Mouse (Mus musculus) heart, postnatal 0 days (tissue): ENCODE data around the gene Dnhd1. TPM values are rescaled to one million over a fixed set of nuclear protein-coding genes. Genes with fewer than 3 reads are reported as not detected.

Experiments used
- ATAC-seq: fragments of 200-750 bp; cut with Nextera tagmentation; 2 replicates; pipeline ENCODE4 v1.8.0; 2017; ENCODE audit warnings: low read depth, moderate number of reproducible peaks, moderate library complexity; ENCODE audit not compliant: insufficient read depth
- DNase-seq: peaks from one replicate; pipeline ENCODE4 v3.0.0-alpha.2; 2016; ENCODE audit warnings: low spot score
- H3K27ac ChIP-seq: fragments of 300-500 bp; sonication (generic); 2 replicates; pipeline ENCODE4 v1.5.1; 2014; ENCODE audit warnings: low read depth, mild to moderate bottlenecking
- H3K27me3 ChIP-seq: fragments of 300-500 bp; sonication (generic); 2 replicates; pipeline ENCODE4 v1.6.1; 2014; ENCODE audit warnings: low read length, mixed read lengths; ENCODE audit not compliant: control insufficient read depth, insufficient read depth
- H3K36me3 ChIP-seq: fragments of 300-500 bp; sonication (generic); replicated peaks from 2 replicates; pipeline ENCODE4 v1.6.1; 2014; ENCODE audit warnings: low read length, mixed read lengths; ENCODE audit not compliant: control insufficient read depth, insufficient read depth
- H3K4me1 ChIP-seq: fragments of 300-500 bp; sonication (generic); 2 replicates; pipeline ENCODE4 v1.6.1; 2014; ENCODE audit warnings: antibody characterized with exemption; ENCODE audit not compliant: control insufficient read depth, insufficient read depth
- H3K4me2 ChIP-seq: fragments of 300-500 bp; sonication (generic); 2 replicates; pipeline ENCODE4 v1.6.1; 2014; ENCODE audit warnings: low read depth, mild to moderate bottlenecking, low read length, moderate library complexity
- H3K4me3 ChIP-seq: fragments of 300-500 bp; sonication (generic); 2 replicates; pipeline ENCODE4 v1.5.1; 2014; ENCODE audit warnings: low read depth, low read length
- H3K9ac ChIP-seq: fragments of 300-500 bp; sonication (generic); replicated peaks from 2 replicates; pipeline ENCODE4 v1.6.1; 2014; ENCODE audit warnings: low read depth, low read length, mixed read lengths
- H3K9me3 ChIP-seq: fragments of 300-500 bp; sonication (generic); replicated peaks from 2 replicates; pipeline ENCODE4 v1.6.1; 2016; ENCODE audit warnings: low read length; ENCODE audit not compliant: control insufficient read depth
- CTCF ChIP-seq: IDR thresholded peaks from 2 replicates; pipeline ENCODE4 v1.5.1; 2016; ENCODE audit warnings: antibody characterized with exemption, control low read depth, low read depth
- EP300 ChIP-seq: IDR thresholded peaks from 2 replicates; pipeline ENCODE4 v1.6.1; 2016; ENCODE audit warnings: antibody characterized with exemption, low read depth
- WGBS: fragments of 180-500 bp; shearing (Covaris S2); extraction: QIAGEN DNeasy Blood & Tissue Kit; methylation state at CpG from one replicate; pipeline ENCODE4 v1.1.7; 2014; 5-methylcytosine and 5-hydroxymethylcytosine counted together
- polyA plus RNA-seq: library from polyadenylated mRNA; unstranded; fragments of >200 nt; fragmentation: Nextera tagmentation; extraction: Ambion mirVana; gene quantifications from 2 replicates; pipeline ENCODE4 v1.2.1, GENCODE M21; 2015
- total RNA-seq: library from RNA; depleted of rRNA; stranded (reverse); fragments of >200 nt; gene quantifications from 2 replicates; pipeline ENCODE4 v1.2.3, GENCODE M21; 2014; ENCODE audit warnings: low replicate concordance

The Dnhd1 gene
- total and polyA plus RNA-seq, 2 experiments from 2014 or later, result 0.03 to 1.9 TPM

GRCm38 (mm10) chr7:105621646-105622292 is 28.9 kb upstream of the Dnhd1 start:
- no peak overlapping the region for H3K9ac ChIP-seq
- 69% methylated on average over 8 of the region's 8 CpGs for WGBS
- H3K4me1 ChIP-seq, result no peaks in the 10 kb centered on the region
- ATAC-seq, result no peak
- no peaks in the 10 kb centered on the region for H3K9me3 ChIP-seq
- H3K4me2 ChIP-seq, result no peak overlapping the region
- no peaks in the 10 kb centered on the region for H3K27me3 ChIP-seq
- no peak for DNase-seq
- H3K4me3 ChIP-seq, result no peak overlapping the region
- no peak for TF ChIP-seq EP300
- no peak for TF ChIP-seq CTCF
- peaks cover 73% of the 10 kb centered on the region for H3K36me3 ChIP-seq
- no peak overlapping the region for H3K27ac ChIP-seq

GRCm38 (mm10) chr7:105625397-105625796 is 25.2 kb upstream of the Dnhd1 start:
- WGBS, result 69% methylated on average over 6 of the region's 6 CpGs
- Histone ChIP-seq H3K9me3 (no peaks in the 10 kb centered on the region), H3K4me3 (no peak overlapping the region), H3K4me2 (no peak overlapping the region), H3K27me3 (no peaks in the 10 kb centered on the region), H3K27ac (no peak overlapping the region), H3K9ac (no peak overlapping the region), H3K4me1 (peaks cover 6% of the 10 kb centered on the region), H3K36me3 (peaks cover 41% of the 10 kb centered on the region)
- no peak for ATAC-seq
- no peak for TF ChIP-seq EP300
- TF ChIP-seq CTCF, result no peak
- no peak for DNase-seq

- peaks cover 13% of the 10 kb centered on the region for H3K4me1 ChIP-seq
- no peaks in the 10 kb centered on the region for H3K27me3 ChIP-seq
- H3K4me3 ChIP-seq, result no peak overlapping the region
- DNase-seq (peak; percentile 85), ATAC-seq (peak; percentile 72)
- no peak for TF ChIP-seq CTCF
- no peak for TF ChIP-seq EP300
- peak overlapping the region; percentile 67 for H3K27ac ChIP-seq
- H3K9ac ChIP-seq, result no peak overlapping the region
- no peak overlapping the region; the same call in 1 of the 2 replicates for H3K4me2 ChIP-seq
- no peaks in the 10 kb centered on the region for H3K9me3 ChIP-seq
- 0% methylated on average over 3 of the region's 3 CpGs for WGBS
- H3K36me3 ChIP-seq, result peaks cover 17% of the 10 kb centered on the region
These were observed 22.0 kb upstream of the Dnhd1 start for GRCm38 (mm10) chr7:105628633-105629032.

- no peak for ATAC-seq
- Histone ChIP-seq H3K9me3 (no peaks in the 10 kb centered on the region), H3K9ac (peak overlapping the region; percentile 74), H3K27ac (peak overlapping the region; percentile 56; the same call in 1 of the 2 replicates), H3K27me3 (no peaks in the 10 kb centered on the region), H3K4me1 (peaks cover 25% of the 10 kb centered on the region), H3K36me3 (peaks cover 21% of the 10 kb centered on the region), H3K4me2 (peak overlapping the region; percentile 80), H3K4me3 (peak overlapping the region; percentile 72)
- DNase-seq, result no peak
- TF ChIP-seq CTCF (no peak), EP300 (no peak)
- WGBS, result 17% methylated on average over 4 of the region's 4 CpGs
These were observed 18.1 kb upstream of the Dnhd1 start for GRCm38 (mm10) chr7:105632551-105632972.

- Histone ChIP-seq H3K4me3 (peak within 1 kb of the TSS; percentile 72), H3K27me3 (no peaks in the 10 kb centered on the region), H3K9me3 (no peaks in the 10 kb centered on the region), H3K27ac (peak within 1 kb of the TSS; percentile 61), H3K9ac (peak within 1 kb of the TSS; percentile 74), H3K4me2 (peak within 1 kb of the TSS; percentile 80), H3K4me1 (peaks cover 25% of the 10 kb centered on the region), H3K36me3 (peaks cover 24% of the 10 kb centered on the region)
- whole genome bisulfite sequencing, result under 1% methylated on average over 42 of the region's 71 CpGs
- DNase-seq (peak; percentile 90), ATAC-seq (peak; percentile 93)
- TF ChIP-seq CTCF, result no peak
- no peak for TF ChIP-seq EP300
These were observed 17.4 kb upstream of the Dnhd1 start, which contains the start of gene Trim3 for GRCm38 (mm10) chr7:105633127-105633800. Gene Trim3 (minus strand): TSS chr7:105633571.
